Mouse (Mus musculus) lung, postnatal 0 days (tissue): Measurements from ENCODE around the gene Zfp503.

Experiments used
- CTCF ChIP-seq: IDR thresholded peaks from 2 replicates; pipeline ENCODE4 v1.5.1; 2016; ENCODE audit warnings: antibody characterized with exemption, mild to moderate bottlenecking
- EP300 ChIP-seq: IDR thresholded peaks from 2 replicates; pipeline ENCODE4 v1.6.1; 2016; ENCODE audit warnings: antibody characterized with exemption, mild to moderate bottlenecking, control low read depth

- TF ChIP-seq CTCF (no peak), EP300 (no peak; the same call in 1 of the 2 replicates)
Observed at GRCm38 (mm10) chr14:22017011-22017410, 27.6 kb upstream of the Zfp503 start.
